Mouse (Mus musculus) brain, embryonic 14.5 days (tissue): Measurements from ENCODE around the gene Myo16.

Source experiments
- CTCF ChIP-seq: fragments of 200-500 bp; IDR thresholded peaks from 2 replicates; pipeline ENCODE4 v1.5.1; 2012; ENCODE audit warnings: inconsistent platforms, mild to moderate bottlenecking, moderate library complexity, borderline replicate concordance; ENCODE audit not compliant: insufficient read depth, insufficient read length; ENCODE audit errors: extremely low read depth
- POLR2A ChIP-seq: fragments of 200-500 bp; IDR thresholded peaks from 2 replicates; pipeline ENCODE4 v1.6.1; 2012; ENCODE audit warnings: mild to moderate bottlenecking, inconsistent platforms, borderline replicate concordance; ENCODE audit not compliant: poor library complexity, insufficient read depth, insufficient read length, severe bottlenecking; ENCODE audit errors: extremely low read depth

- TF ChIP-seq CTCF (peak; percentile 43; the same call in 1 of the 2 replicates), POLR2A (no peak)
Observed at GRCm38 (mm10) chr8:10402606-10403005, 248.9 kb downstream of the Myo16 start.
